Mouse (Mus musculus): Measurements from ENCODE around the gene Zfp987. TPM values are rescaled to one million over a fixed set of nuclear protein-coding genes. Genes with fewer than 3 reads are reported as not detected.
"Not testable (repeated sequence)": the region's sequence is repeated elsewhere in the genome, so short reads cannot be mapped to it uniquely, and the experiment has no call there.

Gene Zfp987
- 0.22 TPM for polyA plus RNA-seq (2021)

GRCm38 (mm10) chr4:146096998-146097397, at the start of gene Zfp987:
Zfp987 (plus strand) TSS chr4:146097298.
- H3K27me3 ChIP-seq; DNase-seq (ENCODE audit: low read depth, low spot score); ATAC-seq; in situ Hi-C loops (cut with MboI; ENCODE audit: low pct_unique_long_range_greater_than_20kb); CTCF ChIA-PET; POLR2A ChIA-PET: not testable (repeated sequence)

GRCm38 (mm10) chr4:146052536-146052935, 44.6 kb upstream of the Zfp987 start:
- ATAC-seq; DNase-seq (ENCODE audit: low read depth, low spot score); in situ Hi-C loops (cut with MboI; ENCODE audit: low pct_unique_long_range_greater_than_20kb); POLR2A ChIA-PET; H3K27me3 ChIP-seq: not testable (repeated sequence)
- CTCF ChIA-PET, result interaction anchor here (0.9 kb wide), 1 partner anchor 604 kb away, joined by 3 read pairs; no protein-coding TSS in a partner anchor

- POLR2A ChIA-PET; DNase-seq (ENCODE audit: low read depth, low spot score); ATAC-seq; H3K27me3 ChIP-seq; in situ Hi-C loops (cut with MboI; ENCODE audit: low pct_unique_long_range_greater_than_20kb): not testable (repeated sequence)
- CTCF ChIA-PET, result interaction anchor here (0.9 kb wide), 1 partner anchor 605 kb away, joined by 3 read pairs; no protein-coding TSS in a partner anchor
These were observed 43.7 kb upstream of the Zfp987 start for GRCm38 (mm10) chr4:146053445-146053844.

- no peak for DNase-seq (ENCODE audit: low read depth, low spot score)
- POLR2A ChIA-PET, result no interaction called here
- no peak for TF ChIP-seq CTCF (IDR thresholded peaks at IDR 0.05)
- in situ Hi-C loops (cut with MboI; ENCODE audit: low pct_unique_long_range_greater_than_20kb), result no loop called here
- no peak for ATAC-seq
- CTCF ChIA-PET, result no interaction called here
- no peaks in the 10 kb centered on the region for H3K27me3 ChIP-seq
These were observed 41.8 kb upstream of the Zfp987 start for GRCm38 (mm10) chr4:146055335-146055734.

GRCm38 (mm10) chr4:146058646-146059045, 38.5 kb upstream of the Zfp987 start:
- CTCF ChIA-PET; POLR2A ChIA-PET; H3K27me3 ChIP-seq; DNase-seq (ENCODE audit: low read depth, low spot score); in situ Hi-C loops (cut with MboI; ENCODE audit: low pct_unique_long_range_greater_than_20kb); ATAC-seq: not testable (repeated sequence)

GRCm38 (mm10) chr4:146059078-146059477, 38.0 kb upstream of the Zfp987 start:
- CTCF ChIA-PET; DNase-seq (ENCODE audit: low read depth, low spot score); in situ Hi-C loops (cut with MboI; ENCODE audit: low pct_unique_long_range_greater_than_20kb); H3K27me3 ChIP-seq; ATAC-seq; POLR2A ChIA-PET: not testable (repeated sequence)

GRCm38 (mm10) chr4:146059974-146060693, 37.0 kb upstream of the Zfp987 start:
- H3K27me3 ChIP-seq; DNase-seq (ENCODE audit: low read depth, low spot score); in situ Hi-C loops (cut with MboI; ENCODE audit: low pct_unique_long_range_greater_than_20kb); CTCF ChIA-PET; POLR2A ChIA-PET; ATAC-seq: not testable (repeated sequence)

GRCm38 (mm10) chr4:146061082-146061481, 36.0 kb upstream of the Zfp987 start:
- DNase-seq (ENCODE audit: low read depth, low spot score); POLR2A ChIA-PET; ATAC-seq: not testable (repeated sequence)

GRCm38 (mm10) chr4:146062021-146062420, 35.1 kb upstream of the Zfp987 start:
- in situ Hi-C loops (cut with MboI; ENCODE audit: low pct_unique_long_range_greater_than_20kb), result not testable (repeated sequence)

More at GRCm38 (mm10) chr4:146061082-146061481, 36.0 kb upstream of the Zfp987 start:
- CTCF ChIA-PET; H3K27me3 ChIP-seq; in situ Hi-C loops (cut with MboI; ENCODE audit: low pct_unique_long_range_greater_than_20kb): not testable (repeated sequence)

GRCm38 (mm10) chr4:146063001-146063400, 34.1 kb upstream of the Zfp987 start:
- DNase-seq (ENCODE audit: low read depth, low spot score); in situ Hi-C loops (cut with MboI; ENCODE audit: low pct_unique_long_range_greater_than_20kb); POLR2A ChIA-PET; ATAC-seq; H3K27me3 ChIP-seq; CTCF ChIA-PET: not testable (repeated sequence)

More at GRCm38 (mm10) chr4:146062021-146062420, 35.1 kb upstream of the Zfp987 start:
- POLR2A ChIA-PET; CTCF ChIA-PET; H3K27me3 ChIP-seq; DNase-seq (ENCODE audit: low read depth, low spot score); ATAC-seq: not testable (repeated sequence)

GRCm38 (mm10) chr4:146063621-146064020, 33.5 kb upstream of the Zfp987 start:
- in situ Hi-C loops (cut with MboI; ENCODE audit: low pct_unique_long_range_greater_than_20kb); ATAC-seq; POLR2A ChIA-PET; CTCF ChIA-PET; H3K27me3 ChIP-seq; DNase-seq (ENCODE audit: low read depth, low spot score): not testable (repeated sequence)

GRCm38 (mm10) chr4:146064807-146065206, 32.3 kb upstream of the Zfp987 start:
- H3K27me3 ChIP-seq; DNase-seq (ENCODE audit: low read depth, low spot score); CTCF ChIA-PET; in situ Hi-C loops (cut with MboI; ENCODE audit: low pct_unique_long_range_greater_than_20kb); POLR2A ChIA-PET; ATAC-seq: not testable (repeated sequence)

GRCm38 (mm10) chr4:146066932-146067580, 30.0 kb upstream of the Zfp987 start:
- CTCF ChIA-PET, ATAC-seq: not testable (repeated sequence)

GRCm38 (mm10) chr4:146067594-146067993, 29.5 kb upstream of the Zfp987 start:
- ATAC-seq; in situ Hi-C loops (cut with MboI; ENCODE audit: low pct_unique_long_range_greater_than_20kb); CTCF ChIA-PET; H3K27me3 ChIP-seq; DNase-seq (ENCODE audit: low read depth, low spot score); POLR2A ChIA-PET: not testable (repeated sequence)

More at GRCm38 (mm10) chr4:146066932-146067580, 30.0 kb upstream of the Zfp987 start:
- H3K27me3 ChIP-seq; POLR2A ChIA-PET; in situ Hi-C loops (cut with MboI; ENCODE audit: low pct_unique_long_range_greater_than_20kb); DNase-seq (ENCODE audit: low read depth, low spot score): not testable (repeated sequence)

GRCm38 (mm10) chr4:146073264-146073663, 23.8 kb upstream of the Zfp987 start:
- POLR2A ChIA-PET, result not testable (repeated sequence)

More at GRCm38 (mm10) chr4:146073264-146073663, 23.8 kb upstream of the Zfp987 start:
- CTCF ChIA-PET; H3K27me3 ChIP-seq; DNase-seq (ENCODE audit: low read depth, low spot score); in situ Hi-C loops (cut with MboI; ENCODE audit: low pct_unique_long_range_greater_than_20kb); ATAC-seq: not testable (repeated sequence)

Measured in Patski (cell line).